Mouse (Mus musculus) midbrain, embryonic 12.5 days (tissue): ENCODE measurements around the gene 9130019O22Rik. TPM values are rescaled to one million over a fixed set of nuclear protein-coding genes. Genes with fewer than 3 reads are reported as not detected.
"Not testable (repeated sequence)": the region's sequence is repeated elsewhere in the genome, so short reads cannot be mapped to it uniquely, and the experiment has no call there.

Experiments used
- ATAC-seq: fragments of 200-750 bp; cut with Nextera tagmentation; 2 replicates; pipeline ENCODE4 v1.8.0; 2017; ENCODE audit warnings: low read depth, moderate TSS enrichment, moderate library complexity; ENCODE audit not compliant: low FRiP score
- H3K27ac ChIP-seq: fragments of 300-500 bp; sonication (generic); replicated peaks from 2 replicates; pipeline ENCODE4 v1.5.1; 2016; ENCODE audit warnings: mild to moderate bottlenecking
- H3K27me3 ChIP-seq: fragments of 300-500 bp; sonication (generic); 2 replicates; pipeline ENCODE4 v1.6.1; 2016; ENCODE audit warnings: mild to moderate bottlenecking
- H3K36me3 ChIP-seq: fragments of 300-500 bp; sonication (generic); 2 replicates; pipeline ENCODE4 v1.6.1; 2016
- H3K4me1 ChIP-seq: fragments of 300-500 bp; sonication (generic); 2 replicates; pipeline ENCODE4 v1.6.1; 2016
- H3K4me2 ChIP-seq: fragments of 300-500 bp; sonication (generic); replicated peaks from 2 replicates; pipeline ENCODE4 v1.6.1; 2016; ENCODE audit warnings: mild to moderate bottlenecking, moderate library complexity
- H3K4me3 ChIP-seq: fragments of 300-500 bp; sonication (generic); 2 replicates; pipeline ENCODE4 v1.5.1; 2016; ENCODE audit warnings: mild to moderate bottlenecking
- H3K9ac ChIP-seq: fragments of 300-500 bp; sonication (generic); replicated peaks from 2 replicates; pipeline ENCODE4 v1.6.1; 2016; ENCODE audit warnings: mild to moderate bottlenecking, moderate library complexity
- H3K9me3 ChIP-seq: fragments of 300-500 bp; sonication (generic); 2 replicates; pipeline ENCODE4 v1.6.1; 2016; ENCODE audit warnings: mild to moderate bottlenecking
- WGBS: fragments of 180-500 bp; shearing (Covaris S2); methylation state at CpG from one replicate; pipeline ENCODE4 v1.1.7; 2016; 5-methylcytosine and 5-hydroxymethylcytosine counted together
- polyA plus RNA-seq: library from polyadenylated mRNA; unstranded; fragments of >200 nt; fragmentation: Nextera tagmentation; extraction: Ambion mirVana; gene quantifications from 2 replicates; pipeline ENCODE4 v1.2.1, GENCODE M21; 2016

Gene 9130019O22Rik
- polyA plus RNA-seq = 5.8 and 7.2 TPM in 2 replicates

DNA sequence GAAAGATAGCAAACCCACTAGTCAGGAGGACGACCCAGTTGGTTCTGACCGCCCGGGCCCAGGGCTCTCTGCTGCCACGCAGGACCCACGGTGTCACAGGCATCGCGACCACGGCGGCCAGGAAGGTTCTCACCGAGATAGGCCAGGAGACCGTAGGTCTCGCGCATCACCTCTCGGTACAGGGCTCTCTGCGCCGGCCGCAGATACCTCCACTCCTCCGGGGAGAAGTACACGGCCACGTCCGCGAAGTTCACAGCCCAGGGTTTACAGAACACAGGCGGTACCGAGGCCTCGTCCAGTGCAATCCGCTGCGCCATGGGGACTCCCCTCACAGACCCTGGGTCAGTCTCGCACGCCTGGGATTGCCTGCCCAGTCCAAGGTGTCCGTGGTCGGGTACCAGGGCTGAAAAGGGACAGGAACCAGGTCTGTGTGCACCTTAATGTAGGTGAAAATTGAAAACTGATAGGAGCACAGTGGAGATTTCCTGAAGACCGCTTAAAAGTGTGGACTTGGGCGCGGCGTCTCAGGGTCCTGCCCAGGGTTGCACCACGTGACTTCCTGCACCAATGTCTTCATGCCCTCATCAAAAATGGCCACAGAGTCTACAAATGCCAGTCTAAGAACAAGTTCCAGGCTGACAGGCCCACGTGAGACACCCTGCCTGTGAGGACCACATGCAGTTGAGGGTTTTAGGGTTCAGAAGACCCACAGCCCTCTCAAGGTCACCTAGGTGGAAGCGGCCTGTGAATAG, at the start of gene 9130019O22Rik:
TSS of gene 9130019O22Rik (minus strand) at position 526 of the 752 bp plus-strand sequence.
- peaks cover 8% of the 10 kb centered on the region; the same call in 1 of the 2 replicates for H3K4me1 ChIP-seq
- no peak within 1 kb of the TSS for H3K27ac ChIP-seq
- peak; percentile 86 for ATAC-seq
- peaks cover 21% of the 10 kb centered on the region for H3K36me3 ChIP-seq
- 18% methylated on average over 38 of the region's 38 CpGs for WGBS
- no peaks in the 10 kb centered on the region for H3K9me3 ChIP-seq
- no peaks in the 10 kb centered on the region for H3K27me3 ChIP-seq
- H3K9ac ChIP-seq = peak within 1 kb of the TSS; percentile 69
- peak within 1 kb of the TSS; percentile 60 for H3K4me3 ChIP-seq
- peak within 1 kb of the TSS; percentile 67 for H3K4me2 ChIP-seq

DNA sequence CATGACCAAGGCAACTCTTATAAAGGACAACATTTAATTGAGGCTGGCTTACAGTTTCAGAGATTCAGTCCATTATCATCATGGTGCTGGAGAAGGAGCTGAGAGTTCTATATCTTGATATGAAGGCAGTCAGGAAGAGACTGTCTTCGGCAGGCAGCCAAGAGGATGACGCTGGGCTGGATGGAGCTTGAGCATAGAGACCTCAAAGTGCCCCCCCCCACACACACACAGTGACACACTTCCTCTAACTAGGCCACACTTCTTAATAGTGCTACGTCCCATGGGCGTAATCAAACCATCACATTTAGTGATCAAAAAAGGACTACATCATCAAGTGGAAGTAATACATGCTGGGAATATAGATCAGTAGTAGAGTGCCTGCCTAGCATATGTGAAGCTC, 48.2 kb upstream of the 9130019O22Rik start:
- Histone ChIP-seq H3K27ac (no peak overlapping the region), H3K4me3 (no peak overlapping the region), H3K36me3 (no peaks in the 10 kb centered on the region), H3K4me1 (no peaks in the 10 kb centered on the region), H3K9me3 (peaks cover 13% of the 10 kb centered on the region; the same call in 1 of the 2 replicates), H3K9ac (no peak overlapping the region), H3K4me2 (no peak overlapping the region), H3K27me3 (no peaks in the 10 kb centered on the region)
- 83% methylated on average over 4 of the region's 4 CpGs for WGBS
- no peak for ATAC-seq

DNA sequence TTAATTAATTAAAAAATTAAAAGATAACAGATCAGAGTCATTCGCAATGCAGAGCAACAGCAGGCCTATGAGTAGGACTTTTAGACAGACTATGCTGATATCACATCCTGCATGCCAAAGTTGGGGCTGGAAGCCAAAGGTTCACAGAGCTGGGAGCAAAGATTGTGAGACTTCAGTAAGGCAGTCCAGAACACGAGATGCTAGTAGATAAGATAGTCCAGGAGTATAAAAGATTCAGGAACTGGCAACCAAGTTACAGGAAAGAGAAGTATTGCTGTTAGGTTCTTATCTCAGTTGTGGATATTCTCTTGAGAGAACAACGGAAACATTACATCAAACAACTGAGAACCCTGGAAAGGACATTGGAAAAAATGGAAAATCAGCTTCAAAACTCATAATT, 39.4 kb upstream of the 9130019O22Rik start:
- H3K36me3 ChIP-seq = no peaks in the 10 kb centered on the region
- no peak overlapping the region for H3K9ac ChIP-seq
- H3K9me3 ChIP-seq = no peaks in the 10 kb centered on the region
- peaks cover 22% of the 10 kb centered on the region for H3K27me3 ChIP-seq
- no peak overlapping the region for H3K4me2 ChIP-seq
- no peak overlapping the region for H3K4me3 ChIP-seq
- H3K4me1 ChIP-seq = peaks cover 6% of the 10 kb centered on the region
- ATAC-seq = no peak
- WGBS = 73% methylated on average over 3 of the region's 3 CpGs
- no peak overlapping the region for H3K27ac ChIP-seq

DNA sequence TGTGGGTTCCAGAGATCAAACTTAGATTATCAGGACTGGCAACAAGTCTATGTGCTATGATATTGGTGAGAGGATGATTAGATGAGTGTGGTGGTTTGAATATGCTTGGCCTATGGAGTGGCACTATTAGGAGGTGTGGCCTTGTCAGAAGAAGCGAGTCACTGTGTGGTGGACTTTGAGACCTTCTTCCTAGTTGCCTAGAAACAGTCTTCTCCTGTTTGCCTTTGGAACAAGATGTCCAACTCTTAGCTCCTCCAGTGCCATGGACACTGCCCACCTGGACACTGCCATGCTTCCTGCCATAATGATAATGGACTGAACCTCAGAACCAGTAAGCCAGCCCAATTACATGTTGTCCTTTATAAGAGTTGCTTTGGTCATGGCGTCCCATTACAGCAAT, 38.9 kb upstream of the 9130019O22Rik start:
- ATAC-seq = no peak
- no peaks in the 10 kb centered on the region for H3K9me3 ChIP-seq
- peaks cover 11% of the 10 kb centered on the region for H3K4me1 ChIP-seq
- H3K4me2 ChIP-seq = no peak overlapping the region
- 87% methylated on average over 2 of the region's 2 CpGs for WGBS
- no peaks in the 10 kb centered on the region for H3K36me3 ChIP-seq
- no peak overlapping the region for H3K9ac ChIP-seq
- H3K27me3 ChIP-seq = peaks cover 22% of the 10 kb centered on the region
- H3K4me3 ChIP-seq = no peak overlapping the region
- no peak overlapping the region for H3K27ac ChIP-seq

DNA sequence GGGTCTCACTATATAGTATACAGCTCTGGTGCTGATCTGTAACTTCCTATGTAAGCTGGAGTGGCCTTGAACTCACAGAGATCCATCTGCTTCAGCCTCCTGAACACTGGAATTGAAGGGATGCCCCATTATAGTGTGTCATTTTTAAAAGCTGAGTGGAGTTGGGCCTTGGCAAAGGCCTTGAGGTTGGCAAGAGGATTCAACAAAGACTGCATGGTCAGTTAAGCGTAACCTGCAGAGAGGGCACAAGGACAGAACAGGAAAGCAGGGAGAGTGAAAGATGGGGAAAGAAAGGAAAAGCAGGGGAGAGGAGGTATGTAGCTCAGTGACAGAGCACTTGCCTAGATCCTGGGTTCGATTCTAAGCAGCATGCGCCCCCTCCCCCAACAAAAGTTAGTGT, 38.3 kb upstream of the 9130019O22Rik start:
- Histone ChIP-seq H3K9me3 (no peaks in the 10 kb centered on the region), H3K36me3 (no peaks in the 10 kb centered on the region), H3K9ac (no peak overlapping the region), H3K4me3 (no peak overlapping the region), H3K4me2 (no peak overlapping the region), H3K27ac (no peak overlapping the region), H3K4me1 (peaks cover 14% of the 10 kb centered on the region), H3K27me3 (peaks cover 22% of the 10 kb centered on the region)
- WGBS = 88% methylated on average over 3 of the region's 3 CpGs
- no peak for ATAC-seq

DNA sequence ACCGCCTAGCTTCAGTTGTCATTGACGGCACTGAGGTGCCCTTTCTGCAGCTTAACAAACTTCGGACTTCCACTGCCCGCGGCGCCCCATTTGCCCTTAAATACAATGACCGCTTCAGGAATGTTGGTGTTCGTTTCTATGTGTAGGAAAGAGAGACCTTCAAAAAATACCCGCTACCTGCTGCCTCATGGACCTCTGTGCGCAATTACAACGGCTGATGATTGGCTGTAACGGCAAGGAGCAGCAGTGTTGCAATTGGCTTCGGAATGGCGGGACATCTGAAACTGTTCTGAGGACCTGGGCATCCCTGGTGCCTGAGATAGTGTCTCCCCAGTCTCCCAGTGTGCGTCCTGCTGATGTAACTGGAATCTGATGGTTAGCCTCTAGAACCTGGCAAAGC, 35.3 kb upstream of the 9130019O22Rik start:
- 4% methylated on average over 15 of the region's 15 CpGs for WGBS
- no peaks in the 10 kb centered on the region for H3K9me3 ChIP-seq
- H3K4me2 ChIP-seq = peak overlapping the region; percentile 95
- ATAC-seq = peak; percentile 63
- H3K27me3 ChIP-seq = peaks cover 22% of the 10 kb centered on the region
- 0 out of 2 replicates have a peak overlapping the region, but pooled peaks have one; percentile 69 for H3K27ac ChIP-seq
- peak overlapping the region; percentile 76 for H3K4me3 ChIP-seq
- peaks cover 21% of the 10 kb centered on the region for H3K36me3 ChIP-seq
- H3K4me1 ChIP-seq = peaks cover 14% of the 10 kb centered on the region
- H3K9ac ChIP-seq = peak overlapping the region; percentile 85

DNA sequence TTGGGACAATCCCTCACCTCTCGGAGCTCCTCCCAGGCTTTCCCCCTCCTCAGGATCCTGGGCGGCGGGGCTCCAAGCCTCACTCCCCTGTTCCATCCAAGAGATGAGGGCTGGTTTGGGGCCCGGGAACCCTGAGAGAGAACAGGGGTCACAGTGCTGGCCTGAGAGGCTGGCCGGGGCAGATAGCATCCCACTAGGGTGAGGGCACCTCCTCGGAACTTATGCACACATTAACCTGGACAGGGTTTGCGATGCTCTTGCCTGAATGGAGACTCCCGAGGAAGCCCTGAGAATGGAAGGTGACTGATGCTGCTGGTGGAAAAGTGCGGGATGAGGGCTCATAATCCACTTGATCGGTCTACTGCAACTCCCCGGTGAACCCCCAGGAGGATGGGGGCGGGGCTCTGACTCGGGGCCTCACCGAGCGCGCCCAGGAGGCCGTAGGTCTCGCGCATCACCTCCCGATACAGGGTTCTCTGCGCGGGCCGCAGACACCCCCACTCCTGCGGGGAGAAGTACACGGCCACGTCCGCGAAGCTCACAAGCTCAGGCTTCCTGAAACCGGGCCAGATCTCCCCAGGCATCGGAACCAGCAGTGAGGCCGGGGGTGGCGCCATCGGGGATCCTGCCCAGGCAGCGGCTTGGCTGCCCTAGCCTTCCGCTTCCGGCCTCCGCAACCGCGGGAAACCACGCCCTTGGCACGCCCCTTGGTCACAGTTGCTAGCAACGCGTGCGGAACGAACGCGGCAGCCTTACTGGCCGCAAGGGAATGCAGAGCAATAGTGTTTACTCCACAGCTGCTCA, 34.6 kb upstream of the 9130019O22Rik start, which contains the start of gene Zfp688:
TSS of gene Zfp688 (minus strand) at position 681 of the 804 bp plus-strand sequence.
- peaks cover 22% of the 10 kb centered on the region for H3K27me3 ChIP-seq
- H3K9ac ChIP-seq = peak within 1 kb of the TSS; percentile 85
- no peaks in the 10 kb centered on the region for H3K9me3 ChIP-seq
- peak within 1 kb of the TSS; percentile 69; the same call in 1 of the 2 replicates for H3K27ac ChIP-seq
- ATAC-seq = peak; percentile 96
- peaks cover 22% of the 10 kb centered on the region for H3K36me3 ChIP-seq
- peak within 1 kb of the TSS; percentile 76 for H3K4me3 ChIP-seq
- H3K4me1 ChIP-seq = peaks cover 14% of the 10 kb centered on the region
- H3K4me2 ChIP-seq = peak within 1 kb of the TSS; percentile 95
- WGBS = under 1% methylated on average over 48 of the region's 48 CpGs

DNA sequence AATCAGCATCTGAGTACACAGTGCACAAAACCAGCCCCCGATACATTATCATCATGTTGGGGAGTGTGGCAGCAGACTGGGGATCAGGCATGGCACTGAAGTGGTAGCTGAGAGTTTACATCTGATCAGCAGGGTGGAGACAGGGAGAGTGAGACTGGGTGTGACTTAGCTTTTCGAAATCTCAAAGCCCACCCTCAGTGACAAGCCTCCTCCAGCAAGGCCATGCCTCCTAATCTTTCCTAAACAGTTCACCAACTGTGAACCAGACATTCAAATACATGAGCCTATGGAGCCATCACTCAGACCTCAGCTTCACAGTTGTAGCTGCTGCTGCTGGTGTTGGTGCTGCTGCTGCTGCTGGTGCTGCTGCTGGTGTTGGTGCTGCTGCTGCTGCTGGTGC, 24.5 kb upstream of the 9130019O22Rik start:
- H3K9me3 ChIP-seq = 0 out of 2 replicates have a peak, but pooled peaks cover 2% of the 10 kb centered on the region
- H3K9ac ChIP-seq = no peak overlapping the region
- no peak overlapping the region for H3K27ac ChIP-seq
- WGBS = 79% methylated on average over 2 of the region's 2 CpGs
- no peak overlapping the region for H3K4me2 ChIP-seq
- H3K4me1 ChIP-seq = 0 out of 2 replicates have a peak, but pooled peaks cover under 1% of the 10 kb centered on the region
- no peak overlapping the region for H3K4me3 ChIP-seq
- 0 out of 2 replicates have a peak, but pooled peaks cover 10% of the 10 kb centered on the region for H3K27me3 ChIP-seq
- no peak for ATAC-seq
- no peaks in the 10 kb centered on the region for H3K36me3 ChIP-seq

DNA sequence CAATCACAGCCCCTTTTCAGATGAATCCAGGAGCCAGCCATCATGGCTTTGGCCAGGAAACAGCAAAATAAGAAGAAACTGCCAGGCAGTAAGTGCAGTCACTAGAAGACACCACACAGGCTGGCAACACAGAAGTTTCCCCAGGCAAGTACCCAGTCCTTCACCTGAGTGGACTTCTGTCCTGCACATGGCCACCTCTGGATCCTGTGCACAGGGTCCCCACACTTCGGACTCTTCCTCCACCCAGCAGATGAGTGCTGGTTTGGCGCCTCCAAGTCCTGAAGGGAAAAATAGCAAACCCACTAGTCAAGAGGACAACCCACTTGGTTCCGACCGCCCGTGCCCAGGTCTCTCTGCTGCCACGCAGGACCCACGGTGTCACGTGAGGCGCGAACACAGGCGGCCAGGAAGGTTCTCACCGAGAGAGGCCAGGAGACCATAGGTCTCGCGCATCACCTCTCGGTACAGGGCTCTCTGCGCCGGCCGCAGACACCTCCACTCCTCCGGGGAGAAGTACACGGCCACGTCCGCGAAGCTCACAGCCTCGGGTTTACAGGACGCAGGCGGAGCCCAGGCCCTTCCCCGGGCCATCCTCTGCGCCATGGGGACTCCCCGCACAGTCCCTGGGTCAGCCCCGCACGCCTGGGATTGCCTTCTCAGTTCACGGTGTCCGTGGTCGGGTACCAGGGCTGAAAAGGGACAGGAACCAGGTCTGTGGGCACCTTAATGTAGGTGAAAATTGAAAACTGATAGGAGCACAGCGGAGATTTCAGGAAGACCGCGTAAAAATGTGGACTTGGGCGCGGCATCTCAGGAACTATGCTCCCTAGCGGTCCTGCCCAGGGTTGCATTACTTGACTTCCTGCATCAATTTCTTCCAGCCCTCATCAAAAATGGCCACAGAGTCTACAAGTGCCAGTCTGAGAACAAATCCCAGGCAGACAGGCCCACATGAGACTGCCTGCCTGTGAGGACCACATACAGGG, 19.3 kb upstream of the 9130019O22Rik start, which contains the start of gene Zfp764:
TSS of gene Zfp764 (minus strand) at position 821 of the 986 bp plus-strand sequence.
- not testable (repeated sequence) for H3K9me3 ChIP-seq, H3K36me3 ChIP-seq, H3K4me1 ChIP-seq, H3K27me3 ChIP-seq
- H3K4me3 ChIP-seq = peak within 1 kb of the TSS; percentile 57
- ATAC-seq = peak; percentile 86
- H3K4me2 ChIP-seq = peak within 1 kb of the TSS; percentile 91
- 7% methylated on average over 40 of the region's 40 CpGs for WGBS
- H3K27ac ChIP-seq = peak within 1 kb of the TSS; percentile 66; the same call in 1 of the 2 replicates
- H3K9ac ChIP-seq = peak within 1 kb of the TSS; percentile 83

DNA sequence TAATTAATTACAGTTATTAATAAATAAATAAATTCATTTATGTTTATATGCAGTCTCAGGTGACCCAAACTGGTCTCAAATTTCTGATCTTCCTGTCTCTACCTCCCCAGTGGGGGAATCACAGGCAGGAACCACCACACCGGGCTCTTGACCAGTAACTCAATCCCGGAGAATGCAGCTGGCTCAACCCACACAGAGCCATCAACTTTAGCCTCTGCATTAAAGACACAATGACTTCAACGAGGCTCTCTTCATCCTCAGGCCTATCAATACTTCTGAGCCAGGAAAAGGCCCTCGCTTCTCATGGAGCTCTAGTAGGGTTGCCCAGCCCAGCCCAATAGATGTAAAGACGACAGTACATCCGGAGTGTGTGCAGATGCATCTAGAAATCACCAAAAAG, 17.1 kb upstream of the 9130019O22Rik start:
- H3K4me2 ChIP-seq, ATAC-seq, H3K4me1 ChIP-seq, H3K4me3 ChIP-seq, H3K27me3 ChIP-seq, H3K9ac ChIP-seq, H3K36me3 ChIP-seq, H3K9me3 ChIP-seq, H3K27ac ChIP-seq: not testable (repeated sequence)
- 96% methylated on average over 6 of the region's 6 CpGs for WGBS

DNA sequence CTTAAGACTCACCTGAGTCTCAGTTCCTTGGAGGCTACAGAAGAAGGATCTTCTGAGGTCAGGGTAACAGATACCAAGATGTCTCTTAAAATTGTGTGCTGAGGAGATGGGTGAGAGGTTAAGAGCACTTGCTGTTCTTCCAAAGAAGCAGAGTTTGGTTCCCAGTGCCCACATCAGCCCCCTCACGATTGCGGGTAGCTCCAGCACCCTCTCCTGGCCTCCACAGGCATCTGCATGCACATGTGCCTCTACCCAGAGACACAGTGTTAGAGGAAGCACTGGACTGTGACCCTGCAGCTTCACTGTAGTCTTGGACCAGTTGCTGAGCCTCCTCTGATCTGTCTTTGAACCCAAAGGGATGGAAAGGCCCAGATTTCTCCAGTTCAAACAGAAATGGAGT, 16.0 kb upstream of the 9130019O22Rik start:
- H3K27me3 ChIP-seq = no peaks in the 10 kb centered on the region
- no peak for ATAC-seq
- H3K27ac ChIP-seq = no peak overlapping the region
- H3K36me3 ChIP-seq = no peaks in the 10 kb centered on the region
- H3K4me3 ChIP-seq = no peak overlapping the region
- H3K9ac ChIP-seq = no peak overlapping the region
- H3K9me3 ChIP-seq = no peaks in the 10 kb centered on the region
- H3K4me1 ChIP-seq = peaks cover 7% of the 10 kb centered on the region; the same call in 1 of the 2 replicates
- no peak overlapping the region for H3K4me2 ChIP-seq
- 32% methylated on average over 2 of the region's 2 CpGs for WGBS
